Mouse (Mus musculus) cortical plate, adult 2 months (tissue): ENCODE measurements around the gene Reg2.

Experiments used
- CTCF ChIP-seq: fragments of 200-500 bp; IDR thresholded peaks from 2 replicates; pipeline ENCODE4 v1.5.1; 2011; ENCODE audit warnings: mild to moderate bottlenecking, control low read depth, low read length; ENCODE audit not compliant: insufficient read depth; ENCODE audit errors: extremely low read depth
- POLR2A ChIP-seq: fragments of 200-500 bp; IDR thresholded peaks from 2 replicates; pipeline ENCODE4 v1.6.1; 2011; ENCODE audit warnings: mild to moderate bottlenecking, low read length, control low read depth; ENCODE audit not compliant: insufficient read depth; ENCODE audit errors: extremely low read depth

GRCm38 (mm10) chr6:78425497-78425896 lies 30.1 kb downstream of the Reg2 start:
- TF ChIP-seq POLR2A (no peak), CTCF (no peak)
